Mouse (Mus musculus) liver, embryonic 14.5 days (tissue): ENCODE results near the gene Serpinc1. TPM values are rescaled to one million over a fixed set of nuclear protein-coding genes. Genes with fewer than 3 reads are reported as not detected.
"Not testable (repeated sequence)": the region's sequence is repeated elsewhere in the genome, so short reads cannot be mapped to it uniquely, and the experiment has no call there.

ENCODE experiments used
- ATAC-seq: fragments of 200-750 bp; cut with Nextera tagmentation; 2 replicates; pipeline ENCODE4 v1.8.0; 2017; ENCODE audit warnings: moderate number of reproducible peaks, mild to moderate bottlenecking, moderate library complexity; ENCODE audit not compliant: insufficient read depth
- DNase-seq, 3 experiments: peaks; one replicate each; pipeline ENCODE4 v3.0.0-alpha.2; 2012 to 2013; ENCODE audit warnings: low read depth in 3 of 3, low spot score in 3 of 3
- H3K27ac ChIP-seq: fragments of 300-500 bp; sonication (generic); 2 replicates; pipeline ENCODE4 v1.5.1; 2014; ENCODE audit warnings: moderate library complexity, mild to moderate bottlenecking, control low read depth, inconsistent platforms
- H3K27me3 ChIP-seq: fragments of 300-500 bp; sonication (generic); 2 replicates; pipeline ENCODE4 v1.6.1; 2014; ENCODE audit warnings: mild to moderate bottlenecking, low read length, moderate library complexity; ENCODE audit not compliant: control insufficient read depth, insufficient read depth
- H3K36me3 ChIP-seq: fragments of 300-500 bp; sonication (generic); replicated peaks from 2 replicates; pipeline ENCODE4 v1.6.1; 2014; ENCODE audit warnings: low read depth; ENCODE audit not compliant: control insufficient read depth, insufficient read depth
- H3K4me1 ChIP-seq, 2 experiments: fragments of 200-500 bp in 1 of 2; fragments of 300-500 bp in 1 of 2; sonication (generic) in 1 of 2; replicated peaks; 2 replicates each; pipeline ENCODE4 v1.6.1; 2012 to 2014; ENCODE audit warnings: antibody characterized with exemption in 1 of 2, inconsistent platforms in 1 of 2, low read length in 1 of 2; ENCODE audit not compliant: control insufficient read depth in 2 of 2, insufficient read depth in 2 of 2
- H3K4me2 ChIP-seq: fragments of 300-500 bp; sonication (generic); 2 replicates; pipeline ENCODE4 v1.6.1; 2014; ENCODE audit warnings: low read depth, mild to moderate bottlenecking, control low read depth, moderate library complexity
- H3K4me3 ChIP-seq, 2 experiments: fragments of 200-500 bp in 1 of 2; fragments of 300-500 bp in 1 of 2; sonication (generic) in 1 of 2; 2 replicates each; pipeline ENCODE4 v1.5.1; 2012 to 2014; ENCODE audit warnings: low read depth in 2 of 2, low read length in 2 of 2, mild to moderate bottlenecking in 2 of 2, control low read depth in 1 of 2, inconsistent platforms in 1 of 2, moderate library complexity in 1 of 2; ENCODE audit not compliant: insufficient read depth in 1 of 2
- H3K9ac ChIP-seq: fragments of 300-500 bp; sonication (generic); replicated peaks from 2 replicates; pipeline ENCODE4 v1.6.1; 2014; ENCODE audit warnings: mild to moderate bottlenecking, control low read depth, moderate library complexity
- H3K9me3 ChIP-seq: fragments of 300-500 bp; sonication (generic); 2 replicates; pipeline ENCODE4 v1.6.1; 2016; ENCODE audit warnings: low read length, mixed read lengths; ENCODE audit not compliant: control insufficient read depth
- CTCF ChIP-seq: IDR thresholded peaks from 2 replicates; pipeline ENCODE4 v1.5.1; 2016; ENCODE audit warnings: antibody characterized with exemption, low read depth, control low read depth
- EP300 ChIP-seq: IDR thresholded peaks from 2 replicates; pipeline ENCODE4 v1.6.1; 2016; ENCODE audit warnings: antibody characterized with exemption, low read depth
- WGBS: fragments of 180-500 bp; shearing (Covaris S2); extraction: QIAGEN DNeasy Blood & Tissue Kit; methylation state at CpG from one replicate; pipeline ENCODE4 v1.1.7; 2014; ENCODE audit not compliant: insufficient replicate concordance; 5-methylcytosine and 5-hydroxymethylcytosine counted together
- polyA plus RNA-seq, 2 experiments: library from polyadenylated mRNA; depleted of rRNA in 1 of 2; stranded (reverse) in 1 of 2; unstranded in 1 of 2; fragments of >200 nt; fragmentation: Nextera tagmentation in 1 of 2; extraction: Ambion mirVana in 1 of 2; gene quantifications; 2 replicates each; pipeline versions ENCODE4 v1.2.1 to v1.2.3; 2012 to 2014

Gene Serpinc1
- polyA plus RNA-seq, 2 experiments: 309 to 511 TPM

DNA sequence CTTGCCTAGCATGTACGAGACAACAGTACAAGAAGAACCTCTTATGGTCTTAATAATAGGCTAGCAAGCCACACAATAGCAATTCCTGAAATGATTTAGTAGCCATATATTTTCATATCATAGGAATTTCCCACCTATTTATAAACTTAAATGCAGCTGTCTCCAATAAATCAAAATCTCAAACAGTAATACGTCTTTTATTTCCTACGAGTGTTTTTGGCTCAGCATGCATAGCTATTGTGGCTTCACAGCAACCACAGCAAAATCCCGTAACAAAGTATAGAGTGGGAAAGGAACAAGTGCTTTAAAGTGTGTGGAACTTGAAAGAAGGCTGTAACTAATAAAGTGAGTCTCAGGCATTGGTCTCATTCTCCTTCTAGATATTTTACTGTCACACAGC lies 32.1 kb downstream of the Serpinc1 start:
- Histone ChIP-seq H3K4me3 (no peak overlapping the region), H3K4me1 (no peaks in the 10 kb centered on the region), H3K27ac (no peak overlapping the region), H3K4me2 (no peak overlapping the region), H3K27me3 (no peaks in the 10 kb centered on the region), H3K9ac (no peak overlapping the region), H3K36me3 (no peaks in the 10 kb centered on the region), H3K9me3 (no peaks in the 10 kb centered on the region)
- TF ChIP-seq EP300: no peak
- no peak for TF ChIP-seq CTCF
- DNase-seq: no peak
- 84% methylated on average over 4 of the region's 4 CpGs for WGBS
- ATAC-seq: no peak

DNA sequence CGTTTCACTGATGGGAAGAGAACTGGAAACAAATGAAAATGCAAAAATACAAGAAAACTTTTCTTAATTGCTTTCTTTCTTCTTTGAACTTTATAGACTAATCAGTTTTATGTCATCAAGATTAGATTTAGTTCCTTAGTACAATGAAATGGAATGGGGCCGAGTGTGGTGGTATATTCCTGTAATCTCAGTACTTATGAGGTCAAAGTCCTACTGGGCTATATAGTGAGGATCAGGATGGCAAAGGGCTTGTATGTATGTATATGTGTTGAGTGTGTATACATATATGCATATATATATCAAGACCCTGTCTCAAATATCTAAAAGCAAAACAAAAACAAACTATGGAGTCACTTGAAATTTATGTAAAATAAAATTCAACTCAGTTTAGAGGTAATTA lies 38.0 kb downstream of the Serpinc1 start:
- no peaks in the 10 kb centered on the region for H3K4me1 ChIP-seq
- no peaks in the 10 kb centered on the region for H3K27me3 ChIP-seq
- no peak overlapping the region for H3K27ac ChIP-seq
- no peak for ATAC-seq
- TF ChIP-seq CTCF (no peak), EP300 (no peak)
- no peak overlapping the region for H3K4me2 ChIP-seq
- H3K9me3 ChIP-seq: no peaks in the 10 kb centered on the region
- WGBS: 58% methylated on average over 2 of the region's 2 CpGs
- no peaks in the 10 kb centered on the region for H3K36me3 ChIP-seq
- no peak for DNase-seq
- no peak overlapping the region for H3K4me3 ChIP-seq
- H3K9ac ChIP-seq: no peak overlapping the region

DNA sequence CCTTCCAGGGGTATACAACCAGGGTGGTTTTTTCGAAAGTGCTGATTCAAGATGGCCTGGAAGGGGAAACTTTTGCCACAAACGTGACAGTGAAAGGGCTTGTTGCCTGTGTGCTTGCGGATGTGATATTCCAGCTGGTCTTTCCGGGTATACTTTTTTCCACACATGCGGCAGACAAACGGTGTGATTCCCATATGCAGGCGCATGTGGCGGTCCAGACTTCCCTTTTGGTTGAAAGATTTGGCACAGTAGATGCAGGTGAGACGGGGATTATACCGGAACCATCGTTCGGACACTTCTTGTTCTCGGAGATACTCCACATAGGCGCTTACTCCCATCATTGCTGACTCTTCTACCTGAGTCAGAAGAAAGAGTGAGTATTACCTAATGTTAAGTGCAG lies 41.7 kb downstream of the Serpinc1 start:
- H3K4me1 ChIP-seq: no peaks in the 10 kb centered on the region
- WGBS: 81% methylated on average over 14 of the region's 14 CpGs
- H3K9me3 ChIP-seq: no peaks in the 10 kb centered on the region
- H3K9ac ChIP-seq: no peak overlapping the region
- DNase-seq: no peak
- TF ChIP-seq CTCF (no peak), EP300 (no peak)
- H3K4me2 ChIP-seq: no peak overlapping the region
- ATAC-seq: no peak
- no peak overlapping the region for H3K27ac ChIP-seq
- no peaks in the 10 kb centered on the region for H3K27me3 ChIP-seq
- H3K4me3 ChIP-seq: no peak overlapping the region
- no peaks in the 10 kb centered on the region for H3K36me3 ChIP-seq

DNA sequence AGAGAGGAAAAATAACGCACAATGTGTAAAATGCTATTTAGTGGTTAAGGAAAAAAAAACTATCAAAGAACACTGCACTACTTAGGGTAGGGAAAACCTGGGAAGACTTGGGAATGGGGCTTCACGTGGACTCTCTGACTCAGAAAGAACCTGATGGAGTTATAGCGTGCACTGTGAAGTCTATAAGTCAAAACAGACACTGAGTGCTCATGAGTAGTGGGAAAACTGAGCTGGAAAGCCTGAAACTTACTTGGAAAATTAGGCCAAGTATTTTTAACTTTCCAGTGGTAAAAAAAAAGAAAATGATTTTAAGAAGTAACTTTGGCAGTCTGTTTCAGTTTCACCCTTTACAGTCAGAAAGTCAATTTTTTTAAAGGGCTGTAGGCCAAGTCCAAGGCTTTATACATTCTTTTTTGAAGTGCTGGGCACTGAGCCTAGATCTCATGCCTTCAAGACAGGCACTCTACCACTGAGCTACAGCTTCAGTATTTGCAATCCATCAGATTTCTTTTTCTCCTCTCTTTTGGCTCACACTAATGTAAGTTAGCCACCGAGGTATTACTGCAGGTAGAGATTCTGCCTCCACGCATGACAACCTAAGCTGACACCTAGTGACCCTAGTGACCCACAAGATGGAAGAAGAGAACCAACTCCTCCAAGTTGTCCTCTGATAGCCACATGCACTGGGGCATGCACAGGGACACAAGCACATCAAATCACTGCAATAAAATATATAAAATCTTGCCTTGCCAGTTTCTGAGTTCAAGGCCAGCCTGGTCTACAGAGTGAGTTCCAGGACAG lies 47.2 kb downstream of the Serpinc1 start:
- Histone ChIP-seq H3K9ac (no peak overlapping the region), H3K4me2 (no peak overlapping the region), H3K4me1 (no peaks in the 10 kb centered on the region), H3K9me3 (no peaks in the 10 kb centered on the region), H3K4me3 (no peak overlapping the region), H3K27ac (no peak overlapping the region), H3K27me3 (no peaks in the 10 kb centered on the region), H3K36me3 (no peaks in the 10 kb centered on the region)
- TF ChIP-seq CTCF: no peak
- TF ChIP-seq EP300: no peak
- 85% methylated on average over 5 of the region's 5 CpGs for WGBS
- DNase-seq (no peak), ATAC-seq (no peak)

DNA sequence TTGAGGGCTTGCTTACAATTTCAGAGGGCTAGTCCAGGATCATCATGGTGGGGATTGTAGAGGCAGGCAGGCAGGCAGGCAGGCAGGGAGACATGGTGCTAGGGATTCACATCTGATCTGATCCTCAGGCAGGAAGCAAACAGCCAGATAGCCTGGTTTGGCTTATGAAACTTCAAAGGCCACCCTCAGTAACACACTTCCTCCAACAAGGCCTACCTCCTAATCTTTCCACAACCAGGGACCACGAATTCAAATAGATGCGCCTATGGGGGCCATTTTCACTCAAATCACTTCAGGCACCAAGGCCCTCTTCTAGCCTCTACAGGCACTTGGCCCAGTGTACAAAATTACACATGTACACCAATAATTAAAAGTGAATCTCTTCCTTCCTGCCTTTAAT lies 48.8 kb downstream of the Serpinc1 start:
- Histone ChIP-seq H3K27me3 (no peaks in the 10 kb centered on the region), H3K4me1 (no peaks in the 10 kb centered on the region), H3K4me3 (no peak overlapping the region), H3K9ac (no peak overlapping the region), H3K9me3 (no peaks in the 10 kb centered on the region), H3K27ac (no peak overlapping the region), H3K4me2 (no peak overlapping the region), H3K36me3 (no peaks in the 10 kb centered on the region)
- TF ChIP-seq EP300: no peak
- no peak for TF ChIP-seq CTCF
- DNase-seq (no peak), ATAC-seq (no peak)
- 52% methylated on average over 2 of the region's 2 CpGs for WGBS

DNA sequence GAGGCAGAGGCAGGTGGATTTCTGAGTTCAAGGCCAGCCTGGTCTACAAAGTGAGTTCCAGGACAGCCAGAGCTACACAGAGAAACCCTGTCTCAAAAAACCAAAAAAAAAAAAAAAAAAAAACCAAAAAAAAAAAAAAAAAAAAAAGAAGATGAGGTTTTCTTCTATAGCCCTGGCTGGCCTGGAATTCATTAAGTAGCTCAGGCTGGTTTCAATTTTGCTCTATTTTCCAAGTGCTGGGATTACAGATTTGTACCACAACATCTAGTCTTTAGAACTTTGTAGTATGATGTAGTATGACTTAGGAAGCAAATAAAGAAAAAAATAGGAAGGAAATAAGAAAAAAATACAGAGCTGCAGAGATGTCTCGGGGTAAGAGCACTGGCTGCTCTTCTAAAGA lies 50.0 kb downstream of the Serpinc1 start:
- H3K9me3 ChIP-seq, DNase-seq, H3K4me3 ChIP-seq, H3K36me3 ChIP-seq, H3K27ac ChIP-seq, H3K9ac ChIP-seq, H3K4me2 ChIP-seq, H3K27me3 ChIP-seq, ATAC-seq, H3K4me1 ChIP-seq: not testable (repeated sequence)
- 68% methylated on average over 1 of the region's 1 CpGs for WGBS
